Mouse (Mus musculus) intestine, embryonic 14.5 days (tissue): ENCODE data around the gene Esyt1. TPM values are rescaled to one million over a fixed set of nuclear protein-coding genes. Genes with fewer than 3 reads are reported as not detected.

Source experiments
- ATAC-seq: fragments of 200-750 bp; cut with Nextera tagmentation; replicated peaks from 2 replicates; pipeline ENCODE4 v1.8.0; 2017; ENCODE audit warnings: low read depth, moderate number of reproducible peaks, moderate TSS enrichment, moderate library complexity; ENCODE audit not compliant: low FRiP score, low TSS enrichment
- DNase-seq: peaks from one replicate; pipeline ENCODE4 v3.0.0-alpha.2; 2018; ENCODE audit warnings: low spot score
- H3K27ac ChIP-seq: fragments of 300-500 bp; sonication (generic); 2 replicates; pipeline ENCODE4 v1.5.1; 2014; ENCODE audit warnings: low read depth, mild to moderate bottlenecking, control low read depth
- H3K27me3 ChIP-seq: fragments of 300-500 bp; sonication (generic); replicated peaks from 2 replicates; pipeline ENCODE4 v1.6.1; 2014; ENCODE audit warnings: low read length, control low read depth; ENCODE audit not compliant: control insufficient read depth, insufficient read depth
- H3K36me3 ChIP-seq: fragments of 300-500 bp; sonication (generic); 2 replicates; pipeline ENCODE4 v1.6.1; 2014; ENCODE audit warnings: low read length, control low read depth; ENCODE audit not compliant: control insufficient read depth, insufficient read depth
- H3K4me1 ChIP-seq: fragments of 300-500 bp; sonication (generic); replicated peaks from 2 replicates; pipeline ENCODE4 v1.6.1; 2014; ENCODE audit warnings: low read length, control low read depth, mixed read lengths; ENCODE audit not compliant: control insufficient read depth, insufficient read depth
- H3K4me2 ChIP-seq: fragments of 300-500 bp; sonication (generic); 2 replicates; pipeline ENCODE4 v1.6.1; 2014; ENCODE audit warnings: low read length
- H3K4me3 ChIP-seq: fragments of 300-500 bp; sonication (generic); 2 replicates; pipeline ENCODE4 v1.5.1; 2014; ENCODE audit warnings: low read depth, low read length, control low read depth, mixed read lengths
- H3K9ac ChIP-seq: fragments of 300-500 bp; sonication (generic); 2 replicates; pipeline ENCODE4 v1.6.1; 2014; ENCODE audit warnings: mild to moderate bottlenecking, low read length
- H3K9me3 ChIP-seq: fragments of 300-500 bp; sonication (generic); 2 replicates; pipeline ENCODE4 v1.6.1; 2016; ENCODE audit warnings: low read length, control low read depth; ENCODE audit not compliant: control insufficient read depth
- WGBS: fragments of 180-500 bp; shearing (Covaris S2); extraction: QIAGEN DNeasy Blood & Tissue Kit; methylation state at CpG from one replicate; pipeline ENCODE4 v1.1.7; 2014; 5-methylcytosine and 5-hydroxymethylcytosine counted together
- microRNA-seq: library from miRNA; unstranded; fragments of <30 nt; microRNA quantifications from one replicate; pipeline ENCODE4, GENCODE M21; 2016
- polyA plus RNA-seq: library from polyadenylated mRNA; unstranded; fragments of >200 nt; fragmentation: Nextera tagmentation; extraction: Ambion mirVana; gene quantifications from 2 replicates; pipeline ENCODE4 v1.2.1, GENCODE M21; 2014

Esyt1 gene
- polyA plus RNA-seq, 1 experiment from 2014 or later, result 28.0 TPM

DNA sequence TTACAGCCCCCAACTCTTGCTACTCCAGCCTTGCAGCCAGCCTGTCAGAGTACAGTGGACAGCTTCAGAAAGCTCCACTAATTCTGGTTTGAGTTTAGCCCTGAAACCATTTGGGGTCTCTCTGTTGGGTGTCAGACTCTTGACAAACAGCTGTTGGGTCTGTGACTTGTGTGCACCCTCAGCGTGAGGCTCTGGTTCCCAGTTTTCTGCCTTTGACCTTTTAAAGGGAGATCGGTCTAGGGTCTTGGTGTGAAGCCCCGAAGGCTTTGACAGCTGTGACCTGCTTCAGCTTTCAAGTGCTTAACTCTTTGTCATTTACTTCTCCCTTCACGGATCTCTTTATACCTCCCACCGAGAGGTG, 65.4 kb downstream of the Esyt1 start:
- DNase-seq, result peak; percentile 62
- H3K4me1 ChIP-seq, result peaks cover 15% of the 10 kb centered on the region
- H3K36me3 ChIP-seq, result peaks cover 45% of the 10 kb centered on the region
- peak overlapping the region; percentile 88 for H3K9ac ChIP-seq
- H3K4me2 ChIP-seq, result peak overlapping the region; percentile 78
- no peaks in the 10 kb centered on the region for H3K27me3 ChIP-seq
- WGBS, result 2% methylated on average over 5 of the region's 5 CpGs
- no peaks in the 10 kb centered on the region for H3K9me3 ChIP-seq
- no peak for ATAC-seq
- peak overlapping the region; percentile 87 for H3K4me3 ChIP-seq
- H3K27ac ChIP-seq, result peak overlapping the region; percentile 9; the same call in 1 of the 2 replicates

Small RNAs within 50 kb of the gene (microRNA-seq; reads per million reads assigned to microRNA genes)
- not detected for gene Gm47275
- not detected for gene Mir6916

Other genes with a start within 250 kb of the Esyt1 start
- 0.77 TPM in 2 replicates for gene Il23a, start 227.1 kb downstream of the Esyt1 start, polyA plus RNA-seq
- gene Pan2, start 222.5 kb downstream of the Esyt1 start, polyA plus RNA-seq, result 32.7 and 35.0 TPM in 2 replicates
- gene Cnpy2, start 203.4 kb downstream of the Esyt1 start, polyA plus RNA-seq, result 308 and 317 TPM in 2 replicates
- 244 and 254 TPM in 2 replicates for gene Cs, start 188.1 kb downstream of the Esyt1 start, polyA plus RNA-seq
- gene Coq10a, start 156.9 kb downstream of the Esyt1 start, polyA plus RNA-seq, result 11.0 and 15.7 TPM in 2 replicates
- 12.1 and 13.3 TPM in 2 replicates for gene Ankrd52, start 148.8 kb downstream of the Esyt1 start, polyA plus RNA-seq
- 47.6 and 56.7 TPM in 2 replicates for gene Slc39a5, start 124.6 kb downstream of the Esyt1 start, polyA plus RNA-seq
- gene Nabp2, start 114.4 kb downstream of the Esyt1 start, polyA plus RNA-seq, result 94.7 and 99.1 TPM in 2 replicates
- gene Rnf41, start 114.2 kb downstream of the Esyt1 start, polyA plus RNA-seq, result 30.5 and 36.0 TPM in 2 replicates
- gene Smarcc2, start 66.6 kb downstream of the Esyt1 start, polyA plus RNA-seq, result 71.9 and 82.2 TPM in 2 replicates
- 1,777 and 1,828 TPM in 2 replicates for gene Myl6, start 31.7 kb downstream of the Esyt1 start, polyA plus RNA-seq
- gene Myl6b, start 27.2 kb downstream of the Esyt1 start, polyA plus RNA-seq, result 3.1 TPM in 2 replicates
- gene Zc3h10, start 21.9 kb upstream of the Esyt1 start, polyA plus RNA-seq, result 11.3 TPM in 2 replicates
- gene Rpl41, start 23.4 kb upstream of the Esyt1 start, polyA plus RNA-seq, result 4,682 and 5,210 TPM in 2 replicates
- gene Pa2g4, start 40.1 kb upstream of the Esyt1 start, polyA plus RNA-seq, result 248 and 252 TPM in 2 replicates
- gene Erbb3, start 63.8 kb upstream of the Esyt1 start, polyA plus RNA-seq, result 31.2 and 32.4 TPM in 2 replicates
- gene Rps26, start 100.9 kb upstream of the Esyt1 start, polyA plus RNA-seq, result 1,095 and 1,163 TPM in 2 replicates
- 3.0 and 3.2 TPM in 2 replicates for gene Ikzf4, start 120.1 kb upstream of the Esyt1 start, polyA plus RNA-seq
- gene Suox, start 148.2 kb upstream of the Esyt1 start, polyA plus RNA-seq, result 9.8 and 12.7 TPM in 2 replicates
- gene Rab5b, start 170.4 kb upstream of the Esyt1 start, polyA plus RNA-seq, result 59.4 and 64.4 TPM in 2 replicates
- gene Pmel, start 178.3 kb upstream of the Esyt1 start, polyA plus RNA-seq, result 1.2 TPM in 2 replicates
- 89.0 and 93.2 TPM in 2 replicates for gene Cdk2, start 179.2 kb upstream of the Esyt1 start, polyA plus RNA-seq
- 5.9 and 7.7 TPM in 2 replicates for gene Dgka, start 219.0 kb upstream of the Esyt1 start, polyA plus RNA-seq
- 34.2 and 38.5 TPM in 2 replicates for gene Pym1, start 222.0 kb upstream of the Esyt1 start, polyA plus RNA-seq